Mouse (Mus musculus): ENCODE results near the gene Plk5.

DNA sequence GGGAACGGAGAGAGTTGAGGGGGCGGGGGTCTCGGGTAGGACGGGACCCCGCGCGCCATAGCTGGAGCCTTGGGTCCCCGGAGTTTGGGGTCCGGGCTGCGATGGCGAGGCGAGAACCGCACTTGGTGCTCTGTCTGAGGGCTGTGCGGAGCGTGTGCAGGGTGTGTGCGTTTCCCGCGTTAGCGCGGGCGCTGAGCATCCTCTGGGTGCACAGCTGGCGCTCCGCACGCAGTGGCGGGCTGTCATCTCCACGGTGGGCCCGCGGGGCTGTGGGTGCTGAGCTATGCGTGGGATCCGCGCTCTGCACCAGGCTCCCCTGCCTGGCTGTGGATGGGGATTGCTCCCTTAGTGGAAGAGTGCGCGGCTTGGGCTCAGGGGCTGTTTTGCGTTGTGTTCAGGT, 478 bp downstream of the Plk5 start:
- TF ChIP-seq TAL1 (IDR thresholded peaks at IDR 0.05; ENCODE audit: low read length) (no peak), GATA1 (IDR thresholded peaks at IDR 0.05; ENCODE audit: low read length) (no peak)

All from erythroblast, embryonic 14.5 days (primary cell).